Mouse (Mus musculus): ENCODE measurements around the gene Icam1. TPM values are rescaled to one million over a fixed set of nuclear protein-coding genes. Genes with fewer than 3 reads are reported as not detected.
"Not testable (repeated sequence)": the region's sequence is repeated elsewhere in the genome, so short reads cannot be mapped to it uniquely, and the experiment has no call there.

The Icam1 gene
- polyA plus RNA-seq, 1 experiment from 2014 or later: 12.3 TPM

- Histone ChIP-seq H3K9me3 (replicated peaks; ENCODE audit: low read length) (no peaks in the 10 kb centered on the region), H3K4me1 (replicated peaks; ENCODE audit: insufficient read depth, low read length) (peaks cover 26% of the 10 kb centered on the region), H3K4me3 (replicated peaks; ENCODE audit: low read depth, low read length) (no peak overlapping the region), H3K27ac (no peak overlapping the region), H3K9ac (ENCODE audit: low read depth, low read length) (no peak overlapping the region), H3K27me3 (ENCODE audit: insufficient read depth, low read length) (peaks cover 59% of the 10 kb centered on the region), H3K4me2 (ENCODE audit: low read length) (no peak overlapping the region), H3K36me3 (ENCODE audit: insufficient read depth, low read length) (no peaks in the 10 kb centered on the region)
- no peak for DNase-seq (ENCODE audit: low spot score)
- no peak for TF ChIP-seq CTCF (IDR thresholded peaks at IDR 0.05; ENCODE audit: low read depth)
- ATAC-seq (replicated peaks; ENCODE audit: low FRiP score, low read depth): no peak
- 32% methylated on average over 9 of the region's 9 CpGs for WGBS
Observed at GRCm38 (mm10) chr9:21035586-21035985, 19.8 kb downstream of the Icam1 start.

DNA sequence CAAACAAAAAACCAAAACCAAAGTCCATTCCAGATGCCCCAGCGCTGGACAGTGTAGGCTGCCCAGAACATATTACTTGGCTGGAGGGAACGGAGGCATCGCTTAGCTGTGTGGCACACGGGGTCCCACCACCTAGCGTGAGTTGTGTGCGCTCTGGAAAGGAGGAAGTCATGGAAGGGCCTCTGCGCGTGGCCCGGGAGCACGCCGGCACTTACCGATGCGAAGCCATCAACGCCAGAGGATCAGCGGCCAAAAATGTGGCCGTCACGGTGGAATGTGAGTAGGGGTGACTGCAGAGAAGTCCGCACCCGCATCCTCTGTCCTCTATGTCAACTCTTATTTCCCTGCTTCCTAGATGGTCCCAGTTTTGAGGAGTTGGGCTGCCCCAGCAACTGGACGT, 20.4 kb downstream of the Icam1 start:
- Histone ChIP-seq H3K36me3 (ENCODE audit: insufficient read depth, low read length) (no peaks in the 10 kb centered on the region), H3K4me3 (replicated peaks; ENCODE audit: low read depth, low read length) (no peak overlapping the region), H3K9me3 (replicated peaks; ENCODE audit: low read length) (no peaks in the 10 kb centered on the region), H3K4me2 (ENCODE audit: low read length) (no peak overlapping the region), H3K9ac (ENCODE audit: low read depth, low read length) (no peak overlapping the region), H3K27me3 (ENCODE audit: insufficient read depth, low read length) (peaks cover 59% of the 10 kb centered on the region), H3K4me1 (replicated peaks; ENCODE audit: insufficient read depth, low read length) (peaks cover 26% of the 10 kb centered on the region), H3K27ac (no peak overlapping the region)
- no peak for ATAC-seq (replicated peaks; ENCODE audit: low FRiP score, low read depth)
- no peak for TF ChIP-seq CTCF (IDR thresholded peaks at IDR 0.05; ENCODE audit: low read depth)
- no peak for DNase-seq (ENCODE audit: low spot score)
- 15% methylated on average over 20 of the region's 20 CpGs for WGBS

- no peak for DNase-seq (ENCODE audit: low spot score)
- Histone ChIP-seq H3K9me3 (replicated peaks; ENCODE audit: low read length) (no peaks in the 10 kb centered on the region), H3K27me3 (ENCODE audit: insufficient read depth, low read length) (peaks cover 59% of the 10 kb centered on the region), H3K4me1 (replicated peaks; ENCODE audit: insufficient read depth, low read length) (peaks cover 23% of the 10 kb centered on the region), H3K4me3 (replicated peaks; ENCODE audit: low read depth, low read length) (0 out of 2 replicates have a peak overlapping the region, but pooled peaks have one; percentile 22), H3K4me2 (ENCODE audit: low read length) (peak overlapping the region; percentile 63), H3K36me3 (ENCODE audit: insufficient read depth, low read length) (no peaks in the 10 kb centered on the region), H3K27ac (no peak overlapping the region), H3K9ac (ENCODE audit: low read depth, low read length) (no peak overlapping the region)
- no peak for TF ChIP-seq CTCF (IDR thresholded peaks at IDR 0.05; ENCODE audit: low read depth)
- 7% methylated on average over 22 of the region's 22 CpGs for WGBS
- ATAC-seq (replicated peaks; ENCODE audit: low FRiP score, low read depth): no peak
Observed at GRCm38 (mm10) chr9:21036666-21037065, 20.9 kb downstream of the Icam1 start.

DNA sequence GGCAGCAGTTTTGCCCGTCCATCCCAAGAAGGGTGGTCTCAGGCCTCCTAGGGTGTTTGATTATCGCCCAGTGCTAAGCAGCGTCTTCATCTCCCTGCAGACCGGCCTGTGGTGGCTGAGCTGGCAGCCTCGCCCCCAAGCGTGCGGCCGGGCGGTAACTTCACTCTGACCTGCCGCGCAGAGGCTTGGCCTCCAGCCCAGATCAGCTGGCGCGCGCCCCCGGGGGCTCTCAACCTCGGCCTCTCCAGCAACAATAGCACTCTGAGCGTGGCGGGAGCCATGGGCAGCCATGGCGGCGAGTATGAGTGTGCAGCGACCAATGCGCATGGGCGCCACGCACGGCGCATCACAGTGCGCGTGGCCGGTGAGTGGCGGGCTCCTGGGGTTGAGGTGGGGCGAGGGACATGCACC, 21.7 kb downstream of the Icam1 start:
- no peak overlapping the region for H3K27ac ChIP-seq
- no peaks in the 10 kb centered on the region for H3K36me3 ChIP-seq (ENCODE audit: insufficient read depth, low read length)
- 0 out of 2 replicates have a peak overlapping the region, but pooled peaks have one; percentile 35 for H3K9ac ChIP-seq (ENCODE audit: low read depth, low read length)
- WGBS: 3% methylated on average over 31 of the region's 31 CpGs
- H3K4me3 ChIP-seq (replicated peaks; ENCODE audit: low read depth, low read length): peak overlapping the region; percentile 22
- H3K27me3 ChIP-seq (ENCODE audit: insufficient read depth, low read length): peaks cover 53% of the 10 kb centered on the region
- ATAC-seq (replicated peaks; ENCODE audit: low FRiP score, low read depth) (0 out of 2 replicates have a peak, but pooled peaks have one; percentile 19), DNase-seq (ENCODE audit: low spot score) (no peak)
- H3K9me3 ChIP-seq (replicated peaks; ENCODE audit: low read length): no peaks in the 10 kb centered on the region
- H3K4me1 ChIP-seq (replicated peaks; ENCODE audit: insufficient read depth, low read length): peaks cover 16% of the 10 kb centered on the region
- TF ChIP-seq CTCF (IDR thresholded peaks at IDR 0.05; ENCODE audit: low read depth): no peak
- H3K4me2 ChIP-seq (ENCODE audit: low read length): peak overlapping the region; percentile 63

DNA sequence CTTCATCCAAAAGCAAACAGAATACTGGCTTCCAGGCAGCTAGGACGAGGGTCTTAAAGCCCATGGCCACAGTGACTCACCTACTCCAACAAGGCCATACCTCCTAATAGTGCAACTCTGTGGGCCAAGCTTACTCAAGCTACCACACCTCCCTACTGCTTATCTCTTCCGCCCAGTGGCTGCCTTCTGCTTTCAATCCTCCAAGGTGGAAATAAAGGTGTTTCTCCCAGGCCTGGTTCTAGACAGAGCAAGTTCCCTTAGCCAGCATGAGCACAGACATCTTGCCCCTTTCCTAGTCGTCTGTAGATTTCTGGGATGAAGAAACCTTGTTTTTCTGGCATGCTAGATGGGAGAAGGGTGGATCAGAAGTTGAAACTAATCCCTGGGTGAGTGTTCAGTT, 24.0 kb downstream of the Icam1 start:
- Histone ChIP-seq H3K9me3 (replicated peaks; ENCODE audit: low read length) (no peaks in the 10 kb centered on the region), H3K4me1 (replicated peaks; ENCODE audit: insufficient read depth, low read length) (peaks cover 14% of the 10 kb centered on the region), H3K36me3 (ENCODE audit: insufficient read depth, low read length) (no peaks in the 10 kb centered on the region), H3K27ac (no peak overlapping the region), H3K4me3 (replicated peaks; ENCODE audit: low read depth, low read length) (no peak overlapping the region), H3K27me3 (ENCODE audit: insufficient read depth, low read length) (peaks cover 41% of the 10 kb centered on the region), H3K9ac (ENCODE audit: low read depth, low read length) (no peak overlapping the region), H3K4me2 (ENCODE audit: low read length) (no peak overlapping the region)
- no peak for TF ChIP-seq CTCF (IDR thresholded peaks at IDR 0.05; ENCODE audit: low read depth)
- DNase-seq (ENCODE audit: low spot score) (no peak), ATAC-seq (replicated peaks; ENCODE audit: low FRiP score, low read depth) (no peak)
- 84% methylated on average over 3 of the region's 3 CpGs for WGBS

GRCm38 (mm10) chr9:21041308-21041707, 25.5 kb downstream of the Icam1 start:
- no peak overlapping the region for H3K27ac ChIP-seq
- DNase-seq (ENCODE audit: low spot score) (peak; percentile 58), ATAC-seq (replicated peaks; ENCODE audit: low FRiP score, low read depth) (no peak)
- H3K4me2 ChIP-seq (ENCODE audit: low read length): no peak overlapping the region
- no peaks in the 10 kb centered on the region for H3K9me3 ChIP-seq (replicated peaks; ENCODE audit: low read length)
- peaks cover 11% of the 10 kb centered on the region for H3K4me1 ChIP-seq (replicated peaks; ENCODE audit: insufficient read depth, low read length)
- H3K4me3 ChIP-seq (replicated peaks; ENCODE audit: low read depth, low read length): no peak overlapping the region
- peaks cover 26% of the 10 kb centered on the region for H3K27me3 ChIP-seq (ENCODE audit: insufficient read depth, low read length)
- H3K9ac ChIP-seq (ENCODE audit: low read depth, low read length): no peak overlapping the region
- WGBS: 42% methylated on average over 4 of the region's 4 CpGs
- TF ChIP-seq CTCF (IDR thresholded peaks at IDR 0.05; ENCODE audit: low read depth): no peak
- no peaks in the 10 kb centered on the region for H3K36me3 ChIP-seq (ENCODE audit: insufficient read depth, low read length)

GRCm38 (mm10) chr9:21043563-21043962, 27.8 kb downstream of the Icam1 start:
- no peak overlapping the region for H3K4me3 ChIP-seq (replicated peaks; ENCODE audit: low read depth, low read length)
- no peaks in the 10 kb centered on the region for H3K36me3 ChIP-seq (ENCODE audit: insufficient read depth, low read length)
- H3K27me3 ChIP-seq (ENCODE audit: insufficient read depth, low read length): peaks cover 3% of the 10 kb centered on the region; the same call in 1 of the 2 replicates
- H3K9me3 ChIP-seq (replicated peaks; ENCODE audit: low read length): no peaks in the 10 kb centered on the region
- H3K27ac ChIP-seq: no peak overlapping the region
- DNase-seq (ENCODE audit: low spot score) (no peak), ATAC-seq (replicated peaks; ENCODE audit: low FRiP score, low read depth) (no peak)
- no peak for TF ChIP-seq CTCF (IDR thresholded peaks at IDR 0.05; ENCODE audit: low read depth)
- H3K9ac ChIP-seq (ENCODE audit: low read depth, low read length): no peak overlapping the region
- 91% methylated on average over 4 of the region's 4 CpGs for WGBS
- H3K4me1 ChIP-seq (replicated peaks; ENCODE audit: insufficient read depth, low read length): no peaks in the 10 kb centered on the region
- H3K4me2 ChIP-seq (ENCODE audit: low read length): no peak overlapping the region

GRCm38 (mm10) chr9:21044785-21045184, 29.0 kb downstream of the Icam1 start:
- DNase-seq (ENCODE audit: low spot score); H3K4me3 ChIP-seq (replicated peaks; ENCODE audit: low read depth, low read length); H3K36me3 ChIP-seq (ENCODE audit: insufficient read depth, low read length); H3K4me2 ChIP-seq (ENCODE audit: low read length); H3K27me3 ChIP-seq (ENCODE audit: insufficient read depth, low read length); H3K9ac ChIP-seq (ENCODE audit: low read depth, low read length); H3K4me1 ChIP-seq (replicated peaks; ENCODE audit: insufficient read depth, low read length); H3K9me3 ChIP-seq (replicated peaks; ENCODE audit: low read length); ATAC-seq (replicated peaks; ENCODE audit: low FRiP score, low read depth); H3K27ac ChIP-seq: not testable (repeated sequence)
- 42% methylated on average over 1 of the region's 1 CpGs for WGBS
